Comparison of ENCODE assay signal across 7 mouse cellular contexts in the genomic region with DNA sequence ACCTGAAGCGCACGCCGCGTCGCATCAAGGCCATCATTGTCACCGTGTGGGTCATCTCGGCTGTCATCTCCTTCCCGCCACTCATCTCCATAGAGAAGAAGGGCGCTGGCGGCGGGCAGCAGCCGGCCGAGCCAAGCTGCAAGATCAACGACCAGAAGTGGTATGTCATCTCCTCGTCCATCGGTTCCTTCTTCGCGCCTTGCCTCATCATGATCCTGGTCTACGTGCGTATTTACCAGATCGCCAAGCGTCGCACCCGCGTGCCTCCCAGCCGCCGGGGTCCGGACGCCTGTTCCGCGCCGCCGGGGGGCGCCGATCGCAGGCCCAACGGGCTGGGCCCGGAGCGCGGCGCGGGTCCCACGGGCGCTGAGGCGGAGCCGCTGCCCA. TPM values are rescaled to one million over a fixed set of nuclear protein-coding genes. Genes with fewer than 3 reads are reported as not detected.
A peak's percentile ranks its signal among the peaks of the same experiment; 100 is the strongest.
DNase-seq lines count a peak whose midpoint lies in the region; ATAC-seq and TF ChIP-seq lines count a peak whose summit lies in the region.

No protein-coding gene starts in this region.

- H3K9me3 ChIP-seq in lung, postnatal 0 days (ENCODE audit: low read length), result no peaks in the 10 kb centered on the region
- H3K9me3 ChIP-seq in intestine, embryonic 15.5 days, result no peaks in the 10 kb centered on the region
- no peaks in the 10 kb centered on the region for H3K9me3 ChIP-seq in neural tube, embryonic 11.5 days (ENCODE audit: control insufficient read depth, low read length)

- no peak overlapping the region for H3K27ac ChIP-seq in lung, postnatal 0 days (ENCODE audit: low read length)
- H3K27ac ChIP-seq in embryonic fibroblast, embryonic 13.5 days (ENCODE audit: insufficient read depth, low read length), result no peak overlapping the region
- no peak overlapping the region for H3K27ac ChIP-seq in intestine, embryonic 15.5 days
- H3K27ac ChIP-seq in neural tube, embryonic 11.5 days (ENCODE audit: low read depth, low read length), result no peak overlapping the region

- WGBS in lung, postnatal 0 days, result 3% methylated on average over 38 of the region's 46 CpGs
- WGBS in intestine, embryonic 15.5 days, result 1% methylated on average over 46 of the region's 46 CpGs
- WGBS in neural tube, embryonic 11.5 days, result under 1% methylated on average over 46 of the region's 46 CpGs

- peaks cover 49% of the 10 kb centered on the region for H3K27me3 ChIP-seq in lung, postnatal 0 days (replicated peaks; ENCODE audit: insufficient read depth, low read length)
- H3K27me3 ChIP-seq in intestine, embryonic 15.5 days (replicated peaks), result peaks cover 23% of the 10 kb centered on the region
- peaks cover 34% of the 10 kb centered on the region for H3K27me3 ChIP-seq in neural tube, embryonic 11.5 days (ENCODE audit: control insufficient read depth, insufficient read depth, low read length)

- ATAC-seq in lung, postnatal 0 days, result no peak
- ATAC-seq in intestine, embryonic 15.5 days, result no peak
- no peak for ATAC-seq in neural tube, embryonic 11.5 days (ENCODE audit: insufficient read depth, low FRiP score, low TSS enrichment)

- peak overlapping the region; percentile 92 for H3K4me2 ChIP-seq in lung, postnatal 0 days (replicated peaks; ENCODE audit: low read depth, low read length)
- H3K4me2 ChIP-seq in intestine, embryonic 15.5 days (replicated peaks), result peak overlapping the region; percentile 100
- peak overlapping the region; percentile 100 for H3K4me2 ChIP-seq in neural tube, embryonic 11.5 days (ENCODE audit: low read depth)

- TF ChIP-seq POLR2A in embryonic fibroblast, embryonic 13.5 days (IDR thresholded peaks at IDR 0.05; ENCODE audit: low read depth, low read length), result no peak

- H3K4me1 ChIP-seq in lung, postnatal 0 days (ENCODE audit: insufficient read depth, low read depth, low read length), result peaks cover 23% of the 10 kb centered on the region
- H3K4me1 ChIP-seq in embryonic fibroblast, embryonic 13.5 days (ENCODE audit: control insufficient read depth, insufficient read depth, low read length), result no peaks in the 10 kb centered on the region
- H3K4me1 ChIP-seq in intestine, embryonic 15.5 days (replicated peaks), result peaks cover 39% of the 10 kb centered on the region
- peaks cover 12% of the 10 kb centered on the region for H3K4me1 ChIP-seq in neural tube, embryonic 11.5 days (ENCODE audit: control insufficient read depth, insufficient read depth, low read length)

- no peak for TF ChIP-seq CTCF in lung, postnatal 0 days (IDR thresholded peaks at IDR 0.05)
- no peak for TF ChIP-seq CTCF in embryonic fibroblast, embryonic 13.5 days (IDR thresholded peaks at IDR 0.05; ENCODE audit: borderline replicate concordance, insufficient read depth, low read length)

- peak overlapping the region; percentile 47 for H3K4me3 ChIP-seq in lung, postnatal 0 days (ENCODE audit: low read depth, low read length)
- H3K4me3 ChIP-seq in embryonic fibroblast, embryonic 13.5 days (ENCODE audit: insufficient read depth, low read length), result peak overlapping the region; percentile 0; the same call in 1 of the 2 replicates
- peak overlapping the region; percentile 60 for H3K4me3 ChIP-seq in intestine, embryonic 15.5 days (replicated peaks)
- H3K4me3 ChIP-seq in neural tube, embryonic 11.5 days (ENCODE audit: low read depth, low read length), result peak overlapping the region; percentile 54

- H3K9ac ChIP-seq in lung, postnatal 0 days (replicated peaks; ENCODE audit: low read depth), result no peak overlapping the region
- peak overlapping the region; percentile 30 for H3K9ac ChIP-seq in intestine, embryonic 15.5 days
- peak overlapping the region; percentile 47 for H3K9ac ChIP-seq in neural tube, embryonic 11.5 days (ENCODE audit: low read length)

- H3K36me3 ChIP-seq in lung, postnatal 0 days (ENCODE audit: insufficient read depth, low read length), result no peaks in the 10 kb centered on the region
- H3K36me3 ChIP-seq in intestine, embryonic 15.5 days, result no peaks in the 10 kb centered on the region
- no peaks in the 10 kb centered on the region for H3K36me3 ChIP-seq in neural tube, embryonic 11.5 days (ENCODE audit: control insufficient read depth, insufficient read depth, low read length)

- TF ChIP-seq EP300 in lung, postnatal 0 days (IDR thresholded peaks at IDR 0.05), result no peak

- DNase-seq in lung, postnatal 0 days (ENCODE audit: low spot score), result no peak
- no peak for DNase-seq in lung, adult 18-20 months
- DNase-seq in neural tube, embryonic 11.5 days (ENCODE audit: low spot score), result no peak
- DNase-seq in cerebellum, postnatal 4 days (ENCODE audit: low spot score in 2 of 2), result no peak
- DNase-seq in gastrocnemius, postnatal 25 days, result no peak

RNA-seq across cellular contexts. Expression of a gene that starts 2.7 kb away (rescaled TPM):
- polyA plus RNA-seq in lung, postnatal 0 days (2015; fragmentation: Nextera tagmentation; extraction: Ambion mirVana), result 0.08 and 0.14 TPM in 2 replicates
- 5.5 TPM in 2 replicates for polyA plus RNA-seq in embryonic fibroblast, embryonic 13.5 days (2011; ENCODE audit: insufficient read length, low read depth, missing spikeins)
- polyA plus RNA-seq in intestine, embryonic 15.5 days (2015; fragmentation: Nextera tagmentation; extraction: Ambion mirVana), result 1.4 TPM in 2 replicates
- 1.3 and 1.5 TPM in 2 replicates for polyA plus RNA-seq in neural tube, embryonic 11.5 days (2014; fragmentation: Nextera tagmentation; extraction: Ambion mirVana)
- total RNA-seq in gastrocnemius, postnatal 25 days (2021), result under 1 TPM; 0.49 to 0.64 TPM

Comparison
In these comparisons a context has a peak if more than half of its experiments do, and no peak if none do; other contexts are left out.
1. H3K4me3 ChIP-seq: peak in every context shown above with its lines; median percentile 60 in intestine, embryonic 15.5 days; 54 in neural tube, embryonic 11.5 days; 47 in lung, postnatal 0 days; 0 in embryonic fibroblast, embryonic 13.5 days.